Mouse (Mus musculus): ENCODE measurements around the gene Calml3. TPM values are rescaled to one million over a fixed set of nuclear protein-coding genes. Genes with fewer than 3 reads are reported as not detected.
A peak's percentile ranks its signal among the peaks of the same experiment; 100 is the strongest.

Calml3 gene
- polyA plus RNA-seq, 1 experiment from 2014 or later: not detected

- H3K36me3 ChIP-seq: no peaks in the 10 kb centered on the region
- no peaks in the 10 kb centered on the region for H3K27me3 ChIP-seq (replicated peaks)
- no peaks in the 10 kb centered on the region for H3K9me3 ChIP-seq (replicated peaks)
- H3K4me3 ChIP-seq (replicated peaks): no peak overlapping the region
- H3K4me2 ChIP-seq: no peak overlapping the region
- H3K27ac ChIP-seq (replicated peaks): no peak overlapping the region
- no peak overlapping the region for H3K9ac ChIP-seq (replicated peaks)
- 87% methylated on average over 8 of the region's 8 CpGs for WGBS
- H3K4me1 ChIP-seq: no peaks in the 10 kb centered on the region
- ATAC-seq (ENCODE audit: low FRiP score): no peak
These were observed 24.4 kb downstream of the Calml3 start for GRCm38 (mm10) chr13:3779575-3780226.

GRCm38 (mm10) chr13:3778591-3779364 lies 25.3 kb downstream of the Calml3 start:
- Histone ChIP-seq H3K27me3 (replicated peaks) (no peaks in the 10 kb centered on the region), H3K36me3 (no peaks in the 10 kb centered on the region), H3K4me2 (no peak overlapping the region), H3K27ac (replicated peaks) (no peak overlapping the region), H3K4me3 (replicated peaks) (no peak overlapping the region), H3K9ac (replicated peaks) (no peak overlapping the region), H3K9me3 (replicated peaks) (no peaks in the 10 kb centered on the region), H3K4me1 (no peaks in the 10 kb centered on the region)
- WGBS: 82% methylated on average over 4 of the region's 4 CpGs
- no peak for ATAC-seq (ENCODE audit: low FRiP score)

GRCm38 (mm10) chr13:3777216-3777912 lies 26.8 kb downstream of the Calml3 start:
- no peaks in the 10 kb centered on the region for H3K36me3 ChIP-seq
- H3K4me1 ChIP-seq: no peaks in the 10 kb centered on the region
- no peak overlapping the region for H3K27ac ChIP-seq (replicated peaks)
- no peak overlapping the region for H3K4me2 ChIP-seq
- ATAC-seq (ENCODE audit: low FRiP score): no peak
- no peak overlapping the region for H3K9ac ChIP-seq (replicated peaks)
- no peak overlapping the region for H3K4me3 ChIP-seq (replicated peaks)
- 88% methylated on average over 5 of the region's 5 CpGs for WGBS
- no peaks in the 10 kb centered on the region for H3K27me3 ChIP-seq (replicated peaks)
- no peaks in the 10 kb centered on the region for H3K9me3 ChIP-seq (replicated peaks)

- 85% methylated on average over 4 of the region's 4 CpGs for WGBS
- Histone ChIP-seq H3K4me2 (no peak overlapping the region), H3K36me3 (no peaks in the 10 kb centered on the region), H3K4me3 (replicated peaks) (no peak overlapping the region), H3K27ac (replicated peaks) (no peak overlapping the region), H3K9me3 (replicated peaks) (no peaks in the 10 kb centered on the region), H3K27me3 (replicated peaks) (no peaks in the 10 kb centered on the region), H3K4me1 (no peaks in the 10 kb centered on the region), H3K9ac (replicated peaks) (no peak overlapping the region)
- ATAC-seq (ENCODE audit: low FRiP score): no peak
These were observed 27.7 kb downstream of the Calml3 start for GRCm38 (mm10) chr13:3776446-3776845.

- peaks cover 12% of the 10 kb centered on the region for H3K4me1 ChIP-seq
- H3K9ac ChIP-seq (replicated peaks): no peak overlapping the region
- H3K4me3 ChIP-seq (replicated peaks): no peak overlapping the region
- no peak overlapping the region for H3K4me2 ChIP-seq
- no peak for ATAC-seq (ENCODE audit: low FRiP score)
- H3K36me3 ChIP-seq: no peaks in the 10 kb centered on the region
- H3K27ac ChIP-seq (replicated peaks): no peak overlapping the region
- WGBS: 80% methylated on average over 4 of the region's 4 CpGs
- H3K27me3 ChIP-seq (replicated peaks): no peaks in the 10 kb centered on the region
- H3K9me3 ChIP-seq (replicated peaks): no peaks in the 10 kb centered on the region
These were observed 29.1 kb downstream of the Calml3 start for GRCm38 (mm10) chr13:3774991-3775390.

GRCm38 (mm10) chr13:3774280-3774679 lies 29.8 kb downstream of the Calml3 start:
- Histone ChIP-seq H3K4me1 (peaks cover 16% of the 10 kb centered on the region), H3K4me2 (no peak overlapping the region), H3K27ac (replicated peaks) (no peak overlapping the region), H3K36me3 (no peaks in the 10 kb centered on the region), H3K9me3 (replicated peaks) (no peaks in the 10 kb centered on the region), H3K27me3 (replicated peaks) (no peaks in the 10 kb centered on the region), H3K4me3 (replicated peaks) (no peak overlapping the region), H3K9ac (replicated peaks) (no peak overlapping the region)
- 95% methylated on average over 3 of the region's 3 CpGs for WGBS
- ATAC-seq (ENCODE audit: low FRiP score): no peak

GRCm38 (mm10) chr13:3773149-3773688 lies 30.9 kb downstream of the Calml3 start:
- H3K9me3 ChIP-seq (replicated peaks): no peaks in the 10 kb centered on the region
- ATAC-seq (ENCODE audit: low FRiP score): no peak
- H3K27me3 ChIP-seq (replicated peaks): no peaks in the 10 kb centered on the region
- no peak overlapping the region for H3K9ac ChIP-seq (replicated peaks)
- WGBS: 91% methylated on average over 2 of the region's 2 CpGs
- H3K27ac ChIP-seq (replicated peaks): no peak overlapping the region
- H3K4me3 ChIP-seq (replicated peaks): no peak overlapping the region
- H3K4me1 ChIP-seq: peaks cover 16% of the 10 kb centered on the region
- H3K36me3 ChIP-seq: no peaks in the 10 kb centered on the region
- H3K4me2 ChIP-seq: no peak overlapping the region

GRCm38 (mm10) chr13:3771221-3771620 lies 32.9 kb downstream of the Calml3 start:
- no peak overlapping the region for H3K9ac ChIP-seq (replicated peaks)
- no peak overlapping the region for H3K4me3 ChIP-seq (replicated peaks)
- no peaks in the 10 kb centered on the region for H3K9me3 ChIP-seq (replicated peaks)
- no peak for ATAC-seq (ENCODE audit: low FRiP score)
- H3K36me3 ChIP-seq: no peaks in the 10 kb centered on the region
- H3K4me1 ChIP-seq: peaks cover 16% of the 10 kb centered on the region
- no peak overlapping the region for H3K4me2 ChIP-seq
- H3K27ac ChIP-seq (replicated peaks): no peak overlapping the region
- WGBS: 93% methylated on average over 5 of the region's 5 CpGs
- no peaks in the 10 kb centered on the region for H3K27me3 ChIP-seq (replicated peaks)

GRCm38 (mm10) chr13:3770170-3771024 lies 33.7 kb downstream of the Calml3 start:
- no peak overlapping the region for H3K4me3 ChIP-seq (replicated peaks)
- no peak overlapping the region for H3K4me2 ChIP-seq
- no peaks in the 10 kb centered on the region for H3K27me3 ChIP-seq (replicated peaks)
- H3K36me3 ChIP-seq: no peaks in the 10 kb centered on the region
- 54% methylated on average over 11 of the region's 11 CpGs for WGBS
- no peaks in the 10 kb centered on the region for H3K9me3 ChIP-seq (replicated peaks)
- H3K4me1 ChIP-seq: peaks cover 16% of the 10 kb centered on the region
- no peak overlapping the region for H3K9ac ChIP-seq (replicated peaks)
- ATAC-seq (ENCODE audit: low FRiP score): peak; percentile 78
- peak overlapping the region; percentile 51; the same call in 1 of the 2 replicates for H3K27ac ChIP-seq (replicated peaks)

GRCm38 (mm10) chr13:3769531-3769930 lies 34.6 kb downstream of the Calml3 start:
- no peak for ATAC-seq (ENCODE audit: low FRiP score)
- H3K36me3 ChIP-seq: no peaks in the 10 kb centered on the region
- H3K27ac ChIP-seq (replicated peaks): no peak overlapping the region
- WGBS: 85% methylated on average over 3 of the region's 3 CpGs
- no peak overlapping the region for H3K4me2 ChIP-seq
- no peaks in the 10 kb centered on the region for H3K27me3 ChIP-seq (replicated peaks)
- no peak overlapping the region for H3K4me3 ChIP-seq (replicated peaks)
- no peak overlapping the region for H3K9ac ChIP-seq (replicated peaks)
- H3K9me3 ChIP-seq (replicated peaks): no peaks in the 10 kb centered on the region
- H3K4me1 ChIP-seq: peaks cover 16% of the 10 kb centered on the region

GRCm38 (mm10) chr13:3768621-3769020 lies 35.5 kb downstream of the Calml3 start:
- Histone ChIP-seq H3K4me1 (peaks cover 16% of the 10 kb centered on the region), H3K27me3 (replicated peaks) (no peaks in the 10 kb centered on the region), H3K4me2 (no peak overlapping the region), H3K4me3 (replicated peaks) (no peak overlapping the region), H3K27ac (replicated peaks) (no peak overlapping the region), H3K9me3 (replicated peaks) (no peaks in the 10 kb centered on the region), H3K9ac (replicated peaks) (no peak overlapping the region), H3K36me3 (no peaks in the 10 kb centered on the region)
- ATAC-seq (ENCODE audit: low FRiP score): no peak
- 77% methylated on average over 3 of the region's 3 CpGs for WGBS
